17 mouse cellular contexts compared by ENCODE assay signal in the genomic region with DNA sequence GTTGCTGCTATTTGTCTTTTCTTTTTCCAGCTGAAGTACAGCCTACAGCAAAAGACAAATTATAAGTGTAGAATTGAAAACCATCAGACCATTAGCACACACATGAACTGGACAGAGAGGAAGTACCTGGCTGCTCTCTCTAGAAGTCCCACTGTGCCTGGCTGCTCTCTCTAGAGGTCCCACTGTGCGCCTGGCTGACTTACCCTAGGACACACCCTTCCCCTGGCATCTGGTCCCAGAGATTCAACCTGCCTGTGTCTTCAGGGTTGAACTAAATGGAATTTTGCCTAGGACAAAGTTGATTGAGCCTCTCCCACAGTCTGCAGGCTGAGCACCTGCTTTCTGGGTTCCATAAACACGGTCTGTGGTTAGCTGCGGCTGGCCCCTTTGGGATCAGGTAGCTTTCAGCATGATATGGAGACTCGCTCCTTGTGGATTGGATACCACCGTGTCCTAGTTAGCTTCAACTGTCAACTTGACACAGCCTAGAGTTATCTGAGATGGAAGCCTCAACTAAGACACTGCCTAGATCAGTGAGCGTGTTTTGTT. TPM values are rescaled to one million over a fixed set of nuclear protein-coding genes. Genes with fewer than 3 reads are reported as not detected.
"Had no signal": no experiment of that assay in that cellular context is flagged by ENCODE, and none has a peak within 500 bp of the region (broad histone marks: within the 10 kb centered on the region; RNA-seq: fewer than 3 reads in every experiment).

No protein-coding gene starts in this region.

- H3K9me3 ChIP-seq: neural tube, embryonic 12.5 days; neural tube, embryonic 13.5 days; neural tube, embryonic 15.5 days; stomach, embryonic 15.5 days had no signal

- H3K4me3 ChIP-seq: neural tube, embryonic 12.5 days; neural tube, embryonic 13.5 days; neural tube, embryonic 15.5 days; stomach, embryonic 15.5 days had no signal

- H3K4me2 ChIP-seq: neural tube, embryonic 12.5 days; neural tube, embryonic 13.5 days; neural tube, embryonic 15.5 days; stomach, embryonic 15.5 days had no signal

- DNase-seq: retina, postnatal 1 day; right cerebral cortex, adult 18-20 months; right cerebral cortex, postnatal 14 days; right cerebral cortex, postnatal 25 days; right cerebral cortex, postnatal 4 days; spleen, adult 18-20 months; thymus, adult 18-20 months; thymus, adult 2 months; thymus, postnatal 14 days; thymus, postnatal 25 days; thymus, postnatal 36 days; thymus, postnatal 4 days had no signal

- H3K36me3 ChIP-seq: neural tube, embryonic 15.5 days; stomach, embryonic 15.5 days had no signal

- H3K9ac ChIP-seq: neural tube, embryonic 12.5 days; neural tube, embryonic 13.5 days; neural tube, embryonic 15.5 days; stomach, embryonic 15.5 days had no signal

- H3K27me3 ChIP-seq: neural tube, embryonic 12.5 days; neural tube, embryonic 13.5 days; neural tube, embryonic 15.5 days; stomach, embryonic 15.5 days had no signal

- H3K27ac ChIP-seq: neural tube, embryonic 12.5 days; neural tube, embryonic 13.5 days; neural tube, embryonic 15.5 days; stomach, embryonic 15.5 days had no signal

RNA-seq across cellular contexts. Expression of a gene that starts 11.0 kb away (rescaled TPM):
- total RNA-seq: neutrophil, adult 5-6 weeks had no signal
